Mouse (Mus musculus): Measurements from ENCODE around the gene Ythdf2. TPM values are rescaled to one million over a fixed set of nuclear protein-coding genes. Genes with fewer than 3 reads are reported as not detected.

The Ythdf2 gene
- total and polyA plus RNA-seq, 2 experiments from 2014 or later, result 56.4 to 87.7 TPM

DNA sequence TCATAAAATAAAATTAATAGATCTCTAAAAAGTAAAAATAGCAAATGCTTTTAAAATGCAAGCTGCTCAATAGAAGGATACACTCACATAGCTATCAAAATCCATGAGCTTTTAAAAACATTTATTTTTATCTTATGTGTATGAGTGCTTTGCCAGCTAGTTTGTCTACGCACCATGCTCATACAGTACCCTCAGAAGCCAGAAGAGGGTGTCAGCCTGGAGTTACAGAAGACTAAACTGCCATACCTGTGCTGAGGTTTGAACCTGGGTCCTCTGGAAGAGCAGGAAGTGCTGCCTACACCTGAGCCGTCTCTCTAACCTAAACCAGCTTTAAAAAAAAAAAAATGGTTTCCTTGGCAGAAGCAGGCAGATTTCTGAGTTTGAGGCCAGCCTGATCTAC, 73.5 kb downstream of the Ythdf2 start:
- Histone ChIP-seq H3K4me3 (ENCODE audit: low read length) (no peak overlapping the region), H3K4me2 (ENCODE audit: low read depth, low read length) (no peak overlapping the region), H3K36me3 (ENCODE audit: insufficient read depth, low read length) (no peaks in the 10 kb centered on the region), H3K4me1 (ENCODE audit: insufficient read depth, low read length) (no peaks in the 10 kb centered on the region), H3K27ac (no peak overlapping the region), H3K27me3 (ENCODE audit: insufficient read depth, low read length) (peaks cover 13% of the 10 kb centered on the region), H3K9me3 (ENCODE audit: low read length) (no peaks in the 10 kb centered on the region), H3K9ac (replicated peaks; ENCODE audit: low read length) (no peak overlapping the region)
- ATAC-seq (no peak), DNase-seq (ENCODE audit: low spot score) (no peak)
- no peak for TF ChIP-seq CTCF (IDR thresholded peaks at IDR 0.05; ENCODE audit: low read depth)
- 95% methylated on average over 2 of the region's 2 CpGs for WGBS

DNA sequence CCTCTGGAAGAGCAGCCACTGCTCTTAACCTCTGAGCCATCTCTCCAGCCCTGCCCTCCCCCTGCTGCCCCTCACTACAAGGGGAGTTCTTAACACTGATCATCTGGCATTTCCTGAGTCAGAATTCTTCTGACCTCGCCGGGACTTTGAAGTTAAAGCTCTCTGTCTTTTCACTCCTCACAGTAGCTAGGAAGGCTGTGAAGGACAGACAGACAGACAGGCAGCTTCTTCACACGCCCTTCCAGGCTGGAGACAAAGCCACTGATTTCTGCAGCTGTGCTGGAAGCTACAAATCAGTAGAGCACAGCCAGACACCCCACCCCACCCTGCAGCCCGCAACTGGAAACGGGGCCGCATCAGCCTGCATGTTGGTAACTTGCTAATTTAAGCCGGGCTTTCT, 75.1 kb downstream of the Ythdf2 start:
- H3K4me1 ChIP-seq (ENCODE audit: insufficient read depth, low read length), result no peaks in the 10 kb centered on the region
- H3K4me2 ChIP-seq (ENCODE audit: low read depth, low read length), result no peak overlapping the region
- no peak overlapping the region for H3K4me3 ChIP-seq (ENCODE audit: low read length)
- DNase-seq (ENCODE audit: low spot score) (no peak), ATAC-seq (no peak)
- 0 out of 2 replicates have a peak, but pooled peaks cover 4% of the 10 kb centered on the region for H3K27me3 ChIP-seq (ENCODE audit: insufficient read depth, low read length)
- no peak overlapping the region for H3K27ac ChIP-seq
- H3K36me3 ChIP-seq (ENCODE audit: insufficient read depth, low read length), result no peaks in the 10 kb centered on the region
- no peaks in the 10 kb centered on the region for H3K9me3 ChIP-seq (ENCODE audit: low read length)
- no peak overlapping the region for H3K9ac ChIP-seq (replicated peaks; ENCODE audit: low read length)
- no peak for TF ChIP-seq CTCF (IDR thresholded peaks at IDR 0.05; ENCODE audit: low read depth)
- 74% methylated on average over 7 of the region's 7 CpGs for whole genome bisulfite sequencing

Small RNA genes within 50 kb of the gene (microRNA-seq; reads per million reads assigned to microRNA genes)
- gene Gm22033, result 0 reads per million in 2 experiments

Other genes starting within 250 kb of the Ythdf2 start
- gene Gm10300, start 137.6 kb downstream of the Ythdf2 start, total RNA-seq (2014; rRNA removed), result not detected in 2 replicates
- gene Gm10300, start 137.6 kb downstream of the Ythdf2 start, polyA plus RNA-seq (2015; fragmentation: Nextera tagmentation; extraction: Ambion mirVana), result not detected in 2 replicates
- gene Epb41, start 137.0 kb downstream of the Ythdf2 start, total RNA-seq (2014; rRNA removed), result 69.7 and 70.1 TPM in 2 replicates
- gene Epb41, start 137.0 kb downstream of the Ythdf2 start, polyA plus RNA-seq (2015; fragmentation: Nextera tagmentation; extraction: Ambion mirVana), result 33.3 and 33.7 TPM in 2 replicates
- 3.5 and 6.3 TPM in 2 replicates for gene Oprd1, start 67.8 kb downstream of the Ythdf2 start, total RNA-seq (2014; rRNA removed)
- gene Oprd1, start 67.8 kb downstream of the Ythdf2 start, polyA plus RNA-seq (2015; fragmentation: Nextera tagmentation; extraction: Ambion mirVana), result 0.66 and 0.86 TPM in 2 replicates
- gene Gmeb1, start 49.3 kb upstream of the Ythdf2 start, total RNA-seq (2014; rRNA removed), result 19.1 and 20.1 TPM in 2 replicates
- 29.9 and 30.2 TPM in 2 replicates for gene Gmeb1, start 49.3 kb upstream of the Ythdf2 start, polyA plus RNA-seq (2015; fragmentation: Nextera tagmentation; extraction: Ambion mirVana)
- 7.3 and 7.6 TPM in 2 replicates for gene Taf12, start 62.1 kb upstream of the Ythdf2 start, total RNA-seq (2014; rRNA removed)
- gene Taf12, start 62.1 kb upstream of the Ythdf2 start, polyA plus RNA-seq (2015; fragmentation: Nextera tagmentation; extraction: Ambion mirVana), result 30.0 and 30.5 TPM in 2 replicates
- gene Rab42, start 91.1 kb upstream of the Ythdf2 start, total RNA-seq (2014; rRNA removed), result 4.9 and 5.4 TPM in 2 replicates
- gene Rab42, start 91.1 kb upstream of the Ythdf2 start, polyA plus RNA-seq (2015; fragmentation: Nextera tagmentation; extraction: Ambion mirVana), result 5.1 and 5.9 TPM in 2 replicates
- 53.2 and 79.3 TPM in 2 replicates for gene Trnau1ap, start 117.2 kb upstream of the Ythdf2 start, total RNA-seq (2014; rRNA removed)
- 56.6 and 62.6 TPM in 2 replicates for gene Trnau1ap, start 117.2 kb upstream of the Ythdf2 start, polyA plus RNA-seq (2015; fragmentation: Nextera tagmentation; extraction: Ambion mirVana)
- gene Rcc1, start 141.3 kb upstream of the Ythdf2 start, total RNA-seq (2014; rRNA removed), result 20.7 and 24.4 TPM in 2 replicates
- gene Rcc1, start 141.3 kb upstream of the Ythdf2 start, polyA plus RNA-seq (2015; fragmentation: Nextera tagmentation; extraction: Ambion mirVana), result 28.8 and 29.7 TPM in 2 replicates
- gene Phactr4, start 210.2 kb upstream of the Ythdf2 start, total RNA-seq (2014; rRNA removed), result 4.0 and 5.0 TPM in 2 replicates
- gene Phactr4, start 210.2 kb upstream of the Ythdf2 start, polyA plus RNA-seq (2015; fragmentation: Nextera tagmentation; extraction: Ambion mirVana), result 5.2 and 5.4 TPM in 2 replicates

Measured in hindbrain, postnatal 0 days (tissue).